Mouse (Mus musculus) 416B (cell line): ENCODE results near the gene Mapk12.

ENCODE experiments used
- DNase-seq: peaks from one replicate; pipeline ENCODE4 v3.0.0; 2011; ENCODE audit warnings: low read depth

Mapk12 gene

DNA sequence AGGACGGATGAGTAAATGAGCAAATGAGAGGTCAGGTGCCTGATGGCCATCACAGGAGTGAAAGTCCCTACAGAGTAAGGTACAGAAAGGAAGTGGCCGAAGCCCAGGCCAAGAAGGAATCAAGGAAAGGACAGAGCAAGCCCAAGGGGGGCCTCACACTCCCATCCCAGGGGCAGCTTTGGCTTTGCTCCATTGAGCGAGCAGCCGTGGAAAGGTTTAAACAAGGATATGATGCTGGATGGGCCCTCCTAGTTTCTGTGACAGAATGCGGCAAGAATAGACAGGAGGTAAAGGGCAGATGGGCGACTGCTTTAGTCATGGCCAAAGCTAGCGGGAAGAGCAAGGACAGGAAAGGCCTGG is 2.5 kb downstream of the Mapk12 start:
- no peak for DNase-seq

DNA sequence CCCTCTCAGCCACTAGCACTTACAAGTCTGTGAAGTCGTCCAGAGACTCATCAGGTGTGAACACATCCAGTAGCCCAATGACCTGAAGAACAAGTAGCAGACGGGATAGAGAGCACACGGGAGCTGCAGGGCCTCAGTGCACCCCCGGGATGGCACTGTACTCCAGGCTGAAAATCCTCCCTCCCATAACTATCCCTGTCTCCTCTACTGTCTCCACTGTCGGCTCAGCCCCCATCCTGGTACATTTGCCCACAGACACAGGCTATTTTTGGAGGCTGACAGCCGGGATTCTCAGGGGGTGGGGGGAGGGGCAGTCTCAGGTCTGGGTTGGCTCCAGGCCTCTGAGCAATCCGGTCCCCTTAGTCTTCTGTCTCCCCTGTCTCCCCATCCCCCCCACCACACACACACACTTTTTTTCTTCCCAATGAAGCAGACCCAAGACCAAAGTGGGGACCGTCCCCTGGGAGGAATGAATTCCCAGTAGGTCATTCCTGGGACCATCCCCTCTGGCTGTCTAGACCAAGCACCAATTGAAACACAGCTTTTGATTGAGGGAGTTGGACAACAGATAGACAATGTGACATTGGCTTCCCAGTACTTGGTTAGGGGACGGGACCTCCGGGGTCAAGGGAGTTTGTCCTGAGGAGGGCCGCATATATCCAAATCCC is 3.0 kb downstream of the Mapk12 start:
- no peak for DNase-seq

DNA sequence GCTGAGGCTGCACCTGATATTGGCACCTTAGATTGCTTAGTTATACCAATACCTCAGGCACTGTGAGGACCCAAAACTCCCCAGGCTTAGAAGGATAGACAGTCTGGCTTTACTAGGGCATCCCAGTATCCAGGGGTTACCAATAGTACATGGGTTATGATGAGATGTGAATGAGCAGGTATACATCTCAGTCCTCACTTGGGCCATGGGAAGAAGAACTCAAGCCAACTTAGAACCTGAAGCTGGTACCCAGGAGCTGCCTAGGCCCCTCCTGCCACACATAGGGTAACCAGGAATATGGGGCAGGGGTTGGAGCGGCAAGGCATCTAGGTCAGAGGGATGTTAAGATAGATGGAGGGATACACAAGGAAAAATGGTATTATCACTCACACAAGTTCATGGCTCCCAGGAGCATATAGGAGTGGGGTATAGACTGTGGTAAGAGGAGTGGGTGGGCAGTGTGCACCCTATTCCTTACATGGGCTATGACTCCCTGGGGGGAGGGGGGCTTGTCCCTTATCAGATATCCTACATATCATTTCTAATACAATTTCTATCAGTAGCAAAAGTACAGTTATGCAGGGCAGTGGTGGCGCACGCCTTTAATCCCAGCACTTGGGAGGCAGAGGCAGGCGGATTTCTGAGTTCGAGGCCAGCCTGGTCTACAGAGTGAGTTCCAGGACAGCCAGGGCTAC is 3.9 kb downstream of the Mapk12 start:
- no peak for DNase-seq

DNA sequence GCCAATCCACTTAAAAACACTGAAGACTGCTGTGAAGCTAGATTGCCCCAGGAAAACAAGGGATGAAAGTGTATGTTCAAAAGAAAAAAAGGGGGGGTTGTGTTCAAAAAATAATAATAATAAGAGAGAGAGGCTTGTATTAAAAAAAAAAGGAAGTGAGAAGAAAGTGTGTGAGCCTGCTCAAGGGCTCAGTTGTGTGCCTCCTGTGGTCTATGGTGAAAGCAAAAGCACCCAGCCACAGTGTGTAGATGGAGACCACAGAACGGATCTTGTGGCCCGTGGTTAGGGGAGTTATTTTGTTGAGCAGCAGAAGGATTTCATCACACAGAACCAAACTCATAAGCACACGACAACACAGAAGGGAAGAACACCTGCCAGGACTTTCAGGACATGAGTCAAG is 9.2 kb downstream of the Mapk12 start:
- DNase-seq: peak; percentile 98

DNA sequence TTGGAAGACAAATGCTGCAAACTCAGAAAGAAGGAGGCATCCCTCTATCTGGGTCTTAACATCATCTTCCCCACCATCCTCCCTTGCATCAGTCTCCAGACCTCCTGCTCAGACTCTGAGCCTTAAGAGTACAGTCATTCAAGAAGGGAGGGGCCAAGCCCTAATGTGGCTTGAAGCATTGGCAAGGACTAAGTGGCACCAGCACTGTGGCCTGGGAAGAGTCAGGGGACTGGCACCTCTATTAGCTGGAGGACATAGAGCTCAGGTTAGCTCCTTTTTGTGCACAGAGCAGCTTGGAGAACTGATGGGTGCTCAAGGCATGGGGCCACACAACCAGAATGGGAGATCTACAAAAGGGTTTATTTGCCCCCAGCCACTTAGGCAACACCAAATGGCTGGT is 10.3 kb downstream of the Mapk12 start:
- peak; percentile 51 for DNase-seq

DNA sequence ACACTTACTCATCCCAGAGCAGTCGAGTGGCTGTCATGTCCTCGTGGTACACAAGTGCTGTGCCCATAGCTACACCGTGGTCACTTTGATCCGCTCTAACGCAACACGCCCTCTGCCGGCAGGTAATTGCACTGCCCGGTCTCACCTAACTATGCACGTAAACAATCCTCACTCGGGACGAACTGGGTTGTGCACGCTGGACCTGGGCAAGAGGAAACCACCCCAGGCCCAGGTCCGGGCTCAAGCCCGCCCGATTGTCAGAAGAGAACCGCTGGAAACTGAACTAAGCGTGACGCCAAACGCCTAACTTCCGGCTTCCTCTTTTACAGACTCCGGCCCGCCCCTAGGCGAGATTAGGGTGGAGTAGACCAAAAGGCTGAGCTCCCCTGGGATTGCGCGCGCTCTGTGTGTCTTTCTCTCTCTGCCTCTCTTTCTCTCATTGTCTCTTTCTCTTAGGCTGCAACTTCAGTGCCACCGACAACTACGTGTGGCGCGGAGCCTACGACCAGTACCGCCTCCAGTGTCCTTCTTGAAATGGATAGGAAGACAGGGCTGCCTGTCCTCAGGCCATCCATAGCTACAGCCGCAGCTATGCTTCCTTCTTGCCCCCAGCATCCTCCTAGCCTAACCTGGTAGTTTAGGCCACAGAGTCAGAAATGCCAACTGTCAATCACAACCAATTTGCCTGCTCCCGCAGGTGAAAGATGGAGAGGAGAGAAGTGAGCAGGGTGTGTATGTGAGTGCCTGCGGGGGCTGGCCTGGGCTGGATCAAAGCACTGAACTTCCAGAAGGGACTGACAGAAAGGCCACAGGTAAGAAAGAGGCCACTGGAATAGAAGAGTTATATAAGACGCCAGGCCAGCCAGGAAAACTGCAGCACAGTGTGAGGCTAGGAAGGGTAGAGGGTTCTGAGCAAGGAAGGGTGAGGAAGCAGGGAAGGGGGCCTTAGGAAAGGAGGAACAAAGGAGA is 11.8 kb downstream of the Mapk12 start, which contains the start of gene Hdac10:
Gene Hdac10, minus strand, starts transcription at position 319 of the 969 bp plus-strand sequence.
- peak; percentile 88 for DNase-seq

DNA sequence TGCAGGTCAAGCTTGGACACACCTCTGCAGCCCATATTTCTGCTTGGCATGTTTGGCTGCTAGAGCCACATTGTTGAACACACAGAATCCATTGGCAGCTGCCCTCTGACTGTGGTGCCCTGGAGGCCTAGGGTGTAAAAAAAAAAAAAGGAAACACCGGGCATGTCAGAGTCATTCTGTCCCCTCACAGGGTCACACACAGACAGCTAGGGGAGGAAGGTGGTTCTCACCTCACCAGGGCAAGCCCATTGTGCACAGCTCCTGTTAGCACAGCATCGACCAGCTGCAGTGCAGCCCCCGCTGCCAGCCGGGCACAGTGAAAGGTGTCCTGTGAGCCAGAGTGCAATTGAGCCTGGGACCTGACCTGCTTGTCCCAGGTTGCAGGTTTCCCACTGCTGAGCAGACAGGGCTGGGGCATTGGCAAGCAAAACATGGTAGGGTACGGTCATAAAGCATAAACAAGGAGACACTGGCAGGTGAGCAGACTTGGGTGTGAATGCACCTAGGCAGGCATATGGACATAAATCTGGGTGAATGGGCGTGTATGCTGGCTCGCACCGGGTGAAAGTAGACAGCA is 13.1 kb downstream of the Mapk12 start:
- no peak for DNase-seq

DNA sequence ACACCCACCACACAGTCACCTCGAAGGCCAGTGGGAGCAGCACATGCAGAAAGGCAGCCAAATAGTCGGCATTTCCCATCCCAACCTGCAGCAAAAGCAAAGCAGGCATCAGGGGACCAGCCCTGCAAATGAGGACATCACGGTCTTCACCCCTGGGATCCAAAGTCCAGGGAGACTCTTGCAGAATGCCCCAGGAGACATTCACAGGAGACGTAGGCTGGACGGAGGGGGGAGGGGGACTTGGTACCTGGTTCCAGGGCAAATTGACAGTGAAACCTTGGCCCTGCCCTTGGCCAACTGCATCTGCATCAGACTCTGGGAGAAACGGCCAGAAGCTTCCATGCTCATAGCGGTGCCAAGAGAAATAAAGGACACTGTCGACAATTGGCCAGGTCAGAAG is 13.9 kb downstream of the Mapk12 start:
- DNase-seq: no peak

DNA sequence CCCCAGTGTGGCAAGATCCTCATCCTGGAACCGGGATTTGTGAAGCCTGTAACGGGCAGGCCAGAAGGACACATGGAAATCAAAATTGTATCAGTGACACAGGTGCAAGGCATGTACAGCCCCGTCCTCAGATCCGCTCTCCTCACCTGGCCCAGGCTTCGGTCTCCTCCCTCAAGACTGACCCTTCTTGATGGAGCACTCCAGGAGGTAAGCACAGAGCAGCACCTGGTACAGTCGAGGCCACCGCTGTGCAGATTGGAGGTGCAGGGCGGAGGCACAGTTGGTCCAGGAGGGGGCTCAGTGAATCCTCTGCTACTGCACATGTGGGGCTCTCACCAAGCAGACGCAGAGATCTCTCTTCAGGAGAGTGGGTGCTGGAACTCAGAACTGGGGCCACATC is 15.2 kb downstream of the Mapk12 start:
- DNase-seq: no peak

DNA sequence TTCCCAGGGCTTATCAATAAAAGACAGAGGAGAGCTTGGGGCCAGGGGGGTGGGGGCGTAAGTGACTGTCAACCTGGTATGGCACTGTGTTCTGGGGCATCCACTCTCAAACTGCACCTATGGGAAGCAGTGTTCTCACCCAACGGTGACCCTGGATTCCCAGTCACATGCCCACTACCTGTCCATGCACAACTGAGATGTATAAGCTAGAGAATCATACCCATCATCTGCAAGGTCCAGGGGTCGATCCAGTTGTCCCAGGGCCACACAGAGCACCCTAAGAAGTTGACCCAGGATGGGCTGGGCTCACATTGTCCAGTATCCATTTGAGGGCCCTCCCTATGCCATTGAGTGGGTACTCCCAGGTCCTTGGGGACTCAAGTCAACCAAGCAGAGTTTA is 16.2 kb downstream of the Mapk12 start:
- DNase-seq: no peak

DNA sequence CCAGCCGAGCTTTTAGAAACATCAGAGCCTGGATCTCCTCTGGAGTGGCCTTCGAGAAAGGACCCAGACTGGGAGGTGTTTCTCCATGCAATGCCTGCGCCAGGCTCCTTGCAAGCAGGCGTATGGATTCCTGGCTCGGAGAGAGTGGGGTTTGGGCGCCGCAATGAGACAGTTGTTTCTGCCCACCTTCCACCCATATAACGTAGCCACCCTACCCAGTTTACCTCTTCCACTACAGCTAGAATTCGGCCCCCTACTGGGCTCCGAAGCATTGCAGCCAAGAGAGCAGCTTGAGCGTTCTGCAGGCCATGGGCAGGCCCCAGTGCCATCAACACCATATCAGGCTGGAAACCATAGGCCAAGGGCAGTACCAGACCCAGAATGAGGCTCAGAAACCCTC is 16.9 kb downstream of the Mapk12 start:
- DNase-seq: no peak

DNA sequence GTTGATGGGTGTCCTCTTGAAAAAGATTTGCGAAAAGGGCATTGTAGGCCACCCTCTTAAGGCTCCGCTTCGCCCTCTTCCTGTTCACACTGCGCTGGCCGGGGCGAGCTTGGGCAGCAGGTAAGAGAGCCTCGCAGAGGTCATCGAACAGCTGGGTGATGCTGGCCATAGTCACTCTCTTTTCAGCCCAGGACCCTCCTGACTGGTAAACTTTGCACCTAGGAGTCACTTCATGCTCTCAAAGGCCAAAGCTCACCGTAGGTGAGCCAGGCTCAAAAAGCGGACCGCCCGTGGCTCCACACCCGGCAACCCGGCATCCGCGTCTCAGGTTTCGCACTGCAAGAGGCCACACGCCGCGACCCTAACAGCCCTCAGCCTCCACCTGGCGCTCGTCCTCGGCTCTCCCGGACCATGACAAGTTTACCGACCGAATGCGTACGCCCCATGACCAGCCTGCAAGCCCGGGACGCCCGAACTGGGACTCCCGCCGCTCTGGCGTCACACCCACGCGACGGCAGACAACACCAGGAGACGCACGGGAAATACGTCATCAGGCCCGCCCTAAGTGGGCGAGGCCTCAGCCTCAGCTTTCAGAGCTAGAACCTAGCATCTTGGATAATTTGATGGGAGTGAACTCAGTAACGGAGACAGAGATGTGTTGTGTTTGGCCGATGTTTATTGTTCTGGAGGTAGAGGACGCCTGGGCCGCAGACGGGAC is 17.7 kb downstream of the Mapk12 start, which contains the start of gene Tubgcp6:
Gene Tubgcp6, minus strand, starts transcription at position 464 of the 718 bp plus-strand sequence.
- peak; percentile 91 for DNase-seq

DNA sequence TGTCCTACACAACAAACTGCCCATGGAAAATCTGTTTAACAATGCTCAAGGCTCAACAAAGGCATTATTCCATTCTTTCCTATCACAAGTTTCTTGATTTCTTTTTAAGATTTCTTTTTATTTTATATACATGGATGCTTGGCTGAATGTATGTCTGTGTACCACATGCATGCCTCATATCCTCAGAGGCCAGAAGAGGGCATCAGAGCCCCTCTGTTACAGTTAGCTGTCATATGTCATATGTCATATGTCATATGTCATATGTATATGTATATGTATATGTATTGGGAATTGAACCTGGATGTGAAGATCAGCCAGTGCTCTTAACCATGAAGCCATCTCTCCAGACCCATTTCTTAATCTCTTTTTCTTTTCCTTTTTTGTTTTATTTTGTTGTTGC is 22.5 kb downstream of the Mapk12 start:
- peak; percentile 59 for DNase-seq

DNA sequence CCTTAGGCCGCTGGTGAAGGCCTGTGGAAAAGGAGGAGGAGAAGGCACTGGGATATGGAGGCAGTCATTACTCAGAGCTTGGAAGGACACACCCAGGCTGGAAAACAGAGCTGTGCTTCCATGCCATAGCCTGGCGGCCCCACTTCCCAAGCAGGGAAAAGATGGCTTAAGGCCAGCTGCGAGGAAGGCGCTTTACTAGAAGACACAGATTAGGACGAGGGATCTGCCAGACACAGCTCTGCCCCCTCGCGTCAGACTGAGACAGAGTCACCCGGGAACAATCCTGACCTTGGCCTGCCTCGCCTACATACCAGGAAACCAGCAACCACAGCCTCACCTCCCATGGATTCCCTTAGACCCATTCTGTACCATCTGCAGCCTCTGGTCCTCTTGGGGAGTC is 30.4 kb downstream of the Mapk12 start:
- no peak for DNase-seq

DNA sequence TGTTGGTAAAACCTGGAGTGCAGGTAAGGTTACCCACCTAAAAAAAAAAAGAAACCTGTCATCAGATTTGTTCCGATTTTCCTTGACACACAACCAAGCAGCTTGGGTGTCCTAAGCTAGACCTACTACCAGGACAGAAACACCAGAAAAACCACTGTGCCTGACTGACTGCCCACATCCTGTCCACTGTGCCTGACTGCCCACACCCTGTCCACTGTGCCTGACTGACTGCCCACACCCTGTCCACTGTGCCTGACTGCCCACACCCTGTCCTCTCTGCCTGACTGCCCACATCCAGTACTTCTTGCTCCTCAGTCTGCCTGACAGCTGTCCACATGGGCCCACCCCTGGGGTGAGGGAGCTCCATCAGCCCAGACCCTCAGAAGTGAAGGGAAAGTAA is 33.5 kb downstream of the Mapk12 start:
- DNase-seq: no peak

DNA sequence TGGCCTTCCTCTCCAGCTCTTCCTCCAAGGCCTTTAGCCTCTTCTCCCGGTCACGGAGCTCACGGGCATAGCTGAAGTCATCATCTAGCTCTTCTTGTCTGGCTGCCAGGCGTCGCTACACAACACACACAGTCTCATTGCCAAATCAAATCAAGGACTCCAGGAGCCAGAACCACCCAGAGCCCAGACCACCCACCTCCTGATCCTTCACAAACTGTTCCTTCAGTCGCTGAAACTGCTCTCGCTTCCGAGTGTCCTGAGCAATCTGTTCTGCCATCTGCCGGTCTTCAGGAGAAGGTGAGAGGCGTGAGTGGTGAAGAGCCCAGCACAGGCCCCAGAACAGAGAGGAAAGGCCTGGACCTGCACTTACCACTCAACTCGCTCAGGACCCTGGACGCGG is 34.4 kb downstream of the Mapk12 start:
- no peak for DNase-seq

DNA sequence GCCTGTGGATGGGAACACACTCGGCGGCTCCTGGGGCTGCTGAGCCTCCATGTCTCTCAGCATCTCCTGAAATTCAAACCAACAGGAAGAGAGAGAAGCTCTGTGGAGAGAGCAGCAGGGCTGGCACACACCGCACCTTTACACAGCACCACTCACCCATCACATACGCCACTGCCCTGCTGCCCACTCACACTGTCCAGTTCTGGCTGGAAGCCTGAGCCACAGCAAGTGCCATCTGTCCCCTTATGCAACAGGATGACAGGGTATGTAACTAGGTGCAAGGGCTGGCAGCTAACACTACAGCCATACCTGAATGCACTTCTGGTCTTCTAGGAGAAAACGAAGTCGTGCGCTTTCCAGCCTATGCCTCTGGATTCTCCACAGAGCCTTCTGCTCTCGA is 36.1 kb downstream of the Mapk12 start:
- DNase-seq: no peak

DNA sequence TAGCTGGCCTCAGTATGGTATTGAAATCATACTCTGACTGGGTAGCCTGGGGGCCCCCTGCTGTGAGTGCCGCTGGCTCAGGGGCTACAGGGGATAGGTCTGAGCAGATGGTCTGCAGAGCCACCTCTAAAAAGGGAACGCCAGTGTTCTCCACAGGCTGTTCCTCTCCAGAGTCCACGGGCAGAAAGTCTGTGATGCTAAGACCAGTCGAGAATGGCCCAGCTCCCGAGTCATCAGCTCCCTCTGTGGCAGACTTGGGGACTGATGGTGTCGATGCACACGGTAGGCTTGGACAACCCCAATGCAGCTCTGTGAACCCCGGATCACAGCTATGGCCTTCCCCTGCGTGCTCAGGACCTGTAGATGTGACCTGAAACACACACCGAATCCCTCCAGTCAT is 36.6 kb downstream of the Mapk12 start:
- DNase-seq: no peak

DNA sequence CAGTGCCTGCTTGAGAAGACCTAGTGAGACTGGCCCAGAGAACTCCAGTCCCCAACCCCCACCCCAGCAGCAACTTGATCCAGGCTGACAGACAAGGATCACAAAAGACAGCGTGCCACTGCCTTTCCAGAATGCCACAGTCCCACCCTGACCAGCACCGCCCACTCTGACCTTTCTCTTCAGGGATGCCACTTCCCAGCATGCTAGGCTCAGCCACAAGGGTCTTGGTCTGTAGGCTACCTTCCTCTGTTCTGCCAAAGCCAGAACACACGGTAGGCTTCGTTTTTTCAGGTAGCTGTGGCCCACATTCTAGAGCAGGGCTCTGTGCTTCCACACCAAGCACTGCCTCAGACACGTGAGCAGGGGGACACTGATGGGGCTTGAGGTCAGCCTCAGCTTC is 37.9 kb downstream of the Mapk12 start:
- no peak for DNase-seq

DNA sequence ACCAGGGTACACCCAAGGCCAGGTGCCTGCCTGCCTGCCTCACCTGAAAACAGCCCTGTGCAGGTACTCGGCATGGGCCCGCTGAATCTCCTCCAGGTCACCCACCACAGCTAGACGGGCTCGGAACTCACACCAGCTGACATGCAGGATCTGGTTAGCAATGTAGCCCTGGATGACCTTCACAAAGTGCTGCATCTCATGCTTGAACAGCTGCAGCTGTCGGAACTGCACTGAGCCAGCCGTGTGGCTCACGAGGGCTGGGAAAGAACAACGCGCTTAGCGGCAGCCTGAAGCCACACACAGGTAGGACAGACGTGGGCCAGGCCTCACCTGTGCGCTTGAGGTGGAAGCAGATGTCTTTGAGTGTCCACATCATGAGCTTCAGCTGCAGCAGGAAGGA is 39.7 kb downstream of the Mapk12 start:
- DNase-seq: no peak

DNA sequence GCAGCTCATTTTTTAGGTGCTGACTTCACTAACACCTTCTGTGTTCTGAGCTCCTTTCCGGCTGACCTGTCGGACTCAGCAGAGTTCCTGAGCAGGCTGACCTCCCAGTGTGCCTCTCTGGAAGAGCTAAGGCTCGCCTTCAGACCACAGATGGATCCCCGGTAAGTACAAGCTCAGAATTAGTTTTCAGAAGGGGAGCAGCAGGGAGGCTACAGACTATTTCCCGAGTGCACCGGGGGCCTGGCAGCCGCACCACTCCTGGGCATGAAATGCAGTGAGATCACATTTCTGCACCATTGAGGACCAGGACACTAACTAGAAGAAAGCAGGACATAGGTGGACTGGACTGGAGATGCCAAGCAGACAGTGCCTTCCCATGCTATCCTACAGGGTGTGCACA is 41.9 kb downstream of the Mapk12 start:
- no peak for DNase-seq

DNA sequence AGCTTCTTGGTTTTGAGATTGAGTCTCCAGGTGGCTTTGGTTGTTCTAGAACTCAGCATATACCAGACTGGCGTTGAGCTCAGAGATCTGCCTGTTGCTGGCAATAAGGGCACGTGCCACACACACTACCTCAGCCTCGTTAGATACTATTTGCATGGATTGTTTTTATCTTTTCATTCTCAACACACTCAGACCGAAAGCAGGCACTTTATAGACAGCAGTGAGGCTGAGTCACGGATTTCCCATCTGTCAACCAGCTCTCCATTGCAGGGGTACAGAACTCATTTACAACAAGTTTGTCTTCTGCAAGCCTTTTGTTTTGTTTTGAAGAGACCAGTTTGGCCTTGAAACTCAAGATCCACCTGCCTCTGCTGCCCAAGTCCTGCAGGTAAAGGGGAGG is 43.1 kb downstream of the Mapk12 start:
- no peak for DNase-seq
